Mouse (Mus musculus) CH12.LX (cell line): ENCODE data around the gene Zfp697.
"Not testable (repeated sequence)": the region's sequence is repeated elsewhere in the genome, so short reads cannot be mapped to it uniquely, and the experiment has no call there.

Experiments used
- E2F4 ChIP-seq: IDR thresholded peaks from 2 replicates; pipeline ENCODE4 v1.6.1; 2011; ENCODE audit warnings: low read depth, low read length, improper control_type of control experiment; ENCODE audit not compliant: insufficient replicate concordance
- USF2 ChIP-seq: conservative IDR thresholded peaks from 2 replicates; pipeline ENCODE4 v1.6.1; 2011; ENCODE audit warnings: low read depth, low read length, improper control_type of control experiment
- ZNF384 ChIP-seq: IDR thresholded peaks from 2 replicates; pipeline ENCODE4 v1.6.1; 2012; ENCODE audit warnings: low read depth, low read length, improper control_type of control experiment, inconsistent platforms

GRCm38 (mm10) chr3:98522779-98523178 lies 140.5 kb downstream of the Zfp697 start:
- TF ChIP-seq USF2, E2F4, ZNF384: not testable (repeated sequence)
